Mouse (Mus musculus) brain, embryonic 14.5 days (tissue): ENCODE results near the gene Fam124b. TPM values are rescaled to one million over a fixed set of nuclear protein-coding genes. Genes with fewer than 3 reads are reported as not detected.

ENCODE experiments used
- DNase-seq: peaks from one replicate; pipeline ENCODE4 v3.0.0-alpha.2; 2011; ENCODE audit warnings: low read depth
- CTCF ChIP-seq: fragments of 200-500 bp; IDR thresholded peaks from 2 replicates; pipeline ENCODE4 v1.5.1; 2012; ENCODE audit warnings: inconsistent platforms, mild to moderate bottlenecking, moderate library complexity, borderline replicate concordance; ENCODE audit not compliant: insufficient read depth, insufficient read length; ENCODE audit errors: extremely low read depth
- POLR2A ChIP-seq: fragments of 200-500 bp; IDR thresholded peaks from 2 replicates; pipeline ENCODE4 v1.6.1; 2012; ENCODE audit warnings: mild to moderate bottlenecking, inconsistent platforms, borderline replicate concordance; ENCODE audit not compliant: poor library complexity, insufficient read depth, insufficient read length, severe bottlenecking; ENCODE audit errors: extremely low read depth
- polyA plus RNA-seq: library from polyadenylated mRNA; depleted of rRNA; stranded (reverse); fragments of >200 nt; gene quantifications from 2 replicates; pipeline ENCODE4 v1.2.3, GENCODE M21; 2012

The Fam124b gene
- polyA plus RNA-seq, 1 experiment: 0.55 TPM

DNA sequence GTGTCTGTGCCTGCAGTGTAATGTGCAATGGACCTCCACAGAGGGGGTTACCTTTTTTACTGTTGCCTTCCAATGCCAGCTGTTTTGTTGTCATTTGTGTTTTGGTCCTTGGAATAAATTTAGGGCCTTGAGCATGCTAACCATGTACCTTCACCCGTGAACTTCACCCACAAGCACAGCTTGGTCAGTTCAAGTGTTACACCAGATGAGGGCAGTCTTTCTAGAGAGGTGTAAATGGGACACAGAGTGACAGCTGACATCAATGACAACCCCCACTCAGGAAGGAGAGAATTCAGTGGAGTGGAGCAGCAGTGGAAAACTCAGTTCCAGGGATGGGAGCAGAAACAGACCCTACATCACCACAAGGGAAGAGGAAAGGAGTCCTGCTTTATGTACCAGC is 12.3 kb upstream of the Fam124b start:
- DNase-seq: no peak
- TF ChIP-seq POLR2A: no peak
- TF ChIP-seq CTCF: no peak; the same call in 1 of the 2 replicates

DNA sequence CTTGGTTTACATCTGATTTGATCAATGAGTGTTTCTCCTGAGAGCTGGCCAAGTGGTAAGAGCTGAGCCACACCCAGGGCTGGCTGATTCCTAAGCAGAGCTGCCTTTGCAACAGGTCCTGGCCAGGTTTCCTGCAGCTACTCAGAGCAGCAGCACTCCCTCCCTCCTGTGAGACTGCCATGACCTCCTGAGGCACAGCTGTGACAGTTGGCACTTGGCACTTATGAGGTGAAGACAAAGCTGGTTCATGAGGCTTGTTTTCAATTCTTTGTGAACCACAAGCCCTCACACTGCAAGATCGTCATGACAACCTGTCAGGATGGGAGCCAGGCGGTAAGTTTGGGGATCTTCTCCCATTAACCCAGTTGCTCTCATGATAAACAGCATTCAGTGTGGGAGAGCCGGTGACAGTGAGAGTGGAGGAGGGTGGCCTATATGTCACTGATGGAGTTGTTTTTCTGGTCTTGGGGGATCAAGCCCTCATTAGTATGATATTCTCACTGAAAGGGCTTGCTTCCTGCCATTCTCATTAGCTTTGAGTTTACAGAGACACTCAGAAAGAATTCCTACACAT is 6.7 kb upstream of the Fam124b start:
- DNase-seq: peak; percentile 59
- no peak for TF ChIP-seq POLR2A

DNA sequence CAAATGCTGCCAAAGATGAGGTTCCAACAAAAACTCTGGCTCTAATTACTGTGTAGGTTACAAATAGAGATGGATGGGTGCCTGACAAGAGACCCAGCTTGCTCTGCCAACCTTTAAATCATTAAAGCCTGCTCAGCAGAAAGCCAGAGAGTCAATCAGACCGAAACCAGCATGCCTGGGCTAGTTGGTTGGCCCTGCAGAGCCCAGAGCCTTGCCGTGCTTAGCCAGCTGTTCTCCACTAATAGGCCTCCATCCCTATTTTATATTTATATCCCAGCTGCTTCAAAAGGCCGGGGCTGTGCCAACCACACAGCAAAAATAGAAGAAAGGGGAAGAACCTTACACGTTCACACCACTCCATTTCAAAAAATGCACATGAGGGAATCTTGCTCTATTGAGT is 2.9 kb upstream of the Fam124b start:
- TF ChIP-seq CTCF: no peak
- no peak for TF ChIP-seq POLR2A

GRCm38 (mm10) chr1:80213826-80214225 is 4.4 kb downstream of the Fam124b start:
- no peak for TF ChIP-seq CTCF
- no peak for TF ChIP-seq POLR2A
- DNase-seq: no peak

More for the DNA sequence above, 2.9 kb upstream of the Fam124b start:
- DNase-seq: peak; percentile 72

GRCm38 (mm10) chr1:80213146-80213545 is 5.1 kb downstream of the Fam124b start:
- no peak for DNase-seq
- TF ChIP-seq CTCF (no peak), POLR2A (no peak)

DNA sequence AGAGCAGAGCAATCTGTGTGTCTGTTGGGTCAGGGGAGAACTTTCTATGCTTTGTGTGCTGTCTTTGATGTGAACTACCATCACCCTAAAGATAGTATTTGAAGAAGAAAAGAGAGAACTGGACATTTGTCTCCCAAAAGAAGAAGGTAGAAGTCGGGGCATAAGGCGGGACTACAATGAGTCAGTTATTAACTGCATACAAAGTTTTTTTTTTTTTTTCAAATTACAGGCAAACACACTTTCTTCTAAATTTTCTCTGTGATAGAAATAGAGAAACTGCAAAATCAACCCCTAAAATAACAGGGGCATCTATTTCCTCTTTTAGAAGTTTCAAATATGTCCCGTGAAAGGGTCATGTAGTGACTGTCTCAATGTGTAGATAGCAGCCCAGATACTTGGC is 16.0 kb downstream of the Fam124b start:
- no peak for TF ChIP-seq POLR2A
- TF ChIP-seq CTCF: no peak
- DNase-seq: no peak

DNA sequence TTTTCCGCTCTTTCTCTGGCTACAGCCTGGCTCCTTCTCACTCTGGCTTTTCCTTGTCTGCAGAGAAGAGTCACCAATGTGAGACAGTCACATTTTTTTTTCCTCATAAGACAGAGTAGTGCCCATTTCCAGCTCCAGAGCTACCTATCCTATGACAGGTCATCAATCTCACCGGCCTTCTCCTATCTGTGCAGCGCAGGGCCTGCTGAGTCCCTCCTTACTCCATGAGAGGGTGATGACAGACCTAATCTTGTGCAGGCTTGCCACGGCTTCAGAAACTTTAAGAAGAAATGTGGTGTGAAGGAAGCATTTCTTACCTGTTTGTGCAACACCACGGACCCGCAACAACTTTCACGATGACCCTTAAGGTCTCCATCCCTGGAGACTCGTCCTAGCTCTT is 25.4 kb downstream of the Fam124b start:
- no peak for TF ChIP-seq CTCF
- no peak for TF ChIP-seq POLR2A
- DNase-seq: no peak

DNA sequence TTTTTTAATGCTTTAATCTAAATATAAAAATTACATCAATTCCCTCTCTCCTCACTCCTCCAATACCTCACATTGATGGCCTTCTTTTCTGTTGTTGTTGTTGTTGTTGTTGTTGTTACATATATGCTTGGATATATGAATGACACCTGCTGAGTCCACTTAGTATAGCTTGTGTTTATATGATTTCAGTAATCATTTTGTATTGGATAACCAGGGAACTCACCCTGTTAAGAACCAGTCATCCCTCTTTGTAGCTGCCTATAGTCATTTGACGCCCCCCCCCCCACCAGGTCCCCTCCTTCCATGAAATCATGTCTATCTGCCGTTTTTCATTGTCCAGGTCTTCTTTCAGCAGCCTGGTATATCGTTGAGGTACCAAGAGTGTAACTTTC is 36.9 kb downstream of the Fam124b start:
- DNase-seq: no peak
- TF ChIP-seq POLR2A (no peak), CTCF (no peak)

DNA sequence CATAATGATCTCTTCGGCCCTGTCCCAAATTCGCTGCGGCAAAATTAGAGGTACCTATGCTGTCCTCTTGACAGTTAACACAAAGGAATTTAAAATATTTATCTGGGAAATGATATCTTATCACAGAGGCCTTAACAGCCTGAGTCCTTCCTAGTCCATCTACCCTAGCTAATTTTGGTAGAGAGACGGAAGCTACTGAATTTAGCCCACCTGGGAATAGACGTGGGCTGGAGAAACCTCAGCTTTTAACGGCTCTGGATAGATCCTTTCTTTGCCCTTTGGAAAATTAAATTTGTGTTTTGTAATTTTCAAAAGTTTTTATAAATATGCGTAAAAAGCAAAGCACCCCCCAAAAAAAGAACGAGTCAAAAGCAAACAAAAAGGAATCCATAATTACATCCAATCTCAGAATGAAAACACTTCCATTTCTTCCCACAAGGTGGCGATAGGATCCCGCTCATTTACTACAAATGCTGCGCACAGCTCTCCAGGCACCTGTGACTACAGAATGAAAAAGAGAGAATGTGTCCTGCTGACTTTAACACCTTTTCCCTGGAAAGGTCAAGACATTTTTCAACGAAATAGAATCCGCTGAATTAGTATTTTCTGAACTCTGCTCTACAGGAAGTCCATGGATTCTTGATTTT is 37.4 kb downstream of the Fam124b start:
- peak; percentile 81 for DNase-seq
- TF ChIP-seq POLR2A (no peak), CTCF (peak; percentile 76; the same call in 1 of the 2 replicates)

- TF ChIP-seq CTCF (peak; percentile 54; the same call in 1 of the 2 replicates), POLR2A (no peak)
- peak; percentile 41 for DNase-seq
Observed at GRCm38 (mm10) chr1:80180128-80180527, 38.1 kb downstream of the Fam124b start.

DNA sequence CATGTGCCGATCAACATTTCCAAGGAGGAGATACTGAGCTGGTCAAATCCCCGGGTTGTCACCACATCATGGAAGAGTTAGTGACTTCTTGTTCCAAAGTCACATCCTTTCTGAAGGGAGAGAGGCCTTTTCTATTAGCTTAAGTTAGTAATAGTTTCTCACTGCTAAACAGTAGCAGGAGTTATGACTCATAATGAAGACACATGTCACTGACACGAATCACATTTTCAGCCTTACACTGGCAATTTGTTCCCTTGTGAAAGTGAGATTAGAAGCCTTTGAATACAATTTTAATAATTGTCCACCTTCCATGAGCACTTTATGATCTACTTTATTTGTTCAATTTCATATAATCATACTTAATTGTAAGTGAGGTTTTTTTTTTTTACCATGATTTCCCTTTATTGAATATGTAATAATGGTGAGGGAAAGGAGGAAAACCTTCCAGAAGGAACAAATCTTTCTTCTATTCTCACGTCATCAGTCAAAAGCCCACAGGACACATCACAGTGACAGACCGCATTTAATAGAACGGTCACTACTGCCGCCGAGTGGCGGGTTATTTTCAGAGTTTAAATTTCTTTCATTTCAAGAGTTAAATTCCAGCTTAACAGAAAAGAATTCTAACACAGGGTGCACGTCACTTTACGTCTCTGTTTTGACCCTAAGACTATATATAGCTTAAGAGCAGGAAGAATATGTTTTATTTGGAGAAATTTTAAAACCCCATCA is 40.5 kb downstream of the Fam124b start:
- peak; percentile 43 for DNase-seq
- TF ChIP-seq CTCF (peak; percentile 31; the same call in 1 of the 2 replicates), POLR2A (no peak)
